Mouse (Mus musculus) brown adipose tissue, adult 24 weeks (tissue): ENCODE data around the gene Vmn1r139. TPM values are rescaled to one million over a fixed set of nuclear protein-coding genes. Genes with fewer than 3 reads are reported as not detected.
"Not testable (repeated sequence)": the region's sequence is repeated elsewhere in the genome, so short reads cannot be mapped to it uniquely, and the experiment has no call there.

ENCODE experiments used
- H3K27ac ChIP-seq: fragments of 200-500 bp; replicated peaks from 2 replicates; pipeline ENCODE4 v1.5.1; 2012; ENCODE audit warnings: low read depth, mild to moderate bottlenecking, low read length
- H3K4me1 ChIP-seq: fragments of 200-500 bp; 2 replicates; pipeline ENCODE4 v1.6.1; 2012; ENCODE audit warnings: low read length, mixed read lengths; ENCODE audit not compliant: control insufficient read depth, insufficient read depth, insufficient read length
- H3K4me3 ChIP-seq: fragments of 200-500 bp; 2 replicates; pipeline ENCODE4 v1.5.1; 2012; ENCODE audit warnings: low read depth, mild to moderate bottlenecking, low read length, moderate library complexity; ENCODE audit not compliant: insufficient read depth
- polyA plus RNA-seq: library from polyadenylated mRNA; stranded (reverse); fragments of >200 nt; gene quantifications from 2 replicates; pipeline ENCODE4 v1.2.4, GENCODE M21; 2012; ENCODE audit not compliant: missing spikeins, insufficient read depth, insufficient read length

The Vmn1r139 gene
- not detected in 2 replicates for polyA plus RNA-seq

- H3K27ac ChIP-seq, H3K4me3 ChIP-seq, H3K4me1 ChIP-seq: not testable (repeated sequence)
These were observed at the start of gene Vmn1r139 for GRCm38 (mm10) chr7:22068757-22069156. Gene Vmn1r139 (plus strand): TSS chr7:22069057.

GRCm38 (mm10) chr7:22028797-22029196 is 40.1 kb upstream of the Vmn1r139 start, which contains the start of gene Vmn1r138:
Gene Vmn1r138 (minus strand): TSS chr7:22028897.
- not testable (repeated sequence) for H3K4me1 ChIP-seq, H3K4me3 ChIP-seq, H3K27ac ChIP-seq

DNA sequence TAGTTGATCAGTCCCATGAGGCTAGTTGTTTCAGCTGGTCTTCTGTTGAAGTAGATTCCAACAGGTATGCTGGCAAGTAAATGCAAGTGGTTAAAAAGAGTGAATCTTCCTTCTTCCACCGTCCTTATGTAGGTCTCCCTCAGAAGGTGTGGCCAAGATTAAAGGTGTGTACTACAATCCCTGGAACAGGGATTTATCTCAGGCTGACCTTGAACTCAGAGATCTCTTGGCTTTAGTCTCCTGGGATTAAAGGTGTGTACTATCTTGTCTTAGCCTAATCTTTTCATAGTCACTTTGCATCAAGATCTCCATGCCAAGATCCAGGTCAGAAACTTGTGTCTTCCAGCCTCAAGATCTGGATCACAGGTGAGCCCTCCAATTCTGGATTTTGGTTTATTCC is 12.7 kb upstream of the Vmn1r139 start, which contains the start of gene Gm6176:
Gene Gm6176, minus strand, starts transcription at position 101 of the 400 bp plus-strand sequence.
- H3K4me3 ChIP-seq, H3K27ac ChIP-seq: not testable (repeated sequence)

DNA sequence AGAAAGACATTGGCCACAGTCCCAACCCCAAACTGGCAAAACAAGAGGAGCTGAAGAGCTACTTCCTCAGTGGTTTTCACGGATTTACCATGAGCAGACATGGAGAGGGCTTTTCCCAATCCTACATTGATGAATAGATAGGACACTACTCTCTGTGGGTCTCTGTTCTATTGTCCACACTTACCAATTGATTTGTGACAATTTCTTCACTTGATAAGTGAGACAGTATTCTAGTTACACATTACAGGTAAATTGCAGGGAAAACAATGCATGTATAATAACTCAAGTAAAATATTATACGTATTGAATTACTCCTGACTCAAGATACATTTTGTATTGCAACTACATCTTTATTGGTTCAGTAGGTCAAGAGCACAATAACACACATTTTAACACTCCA is 49.3 kb downstream of the Vmn1r139 start, which contains the start of gene Gm16451:
Gene Gm16451, minus strand, starts transcription at position 101 of the 400 bp plus-strand sequence.
- not testable (repeated sequence) for H3K27ac ChIP-seq, H3K4me1 ChIP-seq, H3K4me3 ChIP-seq

More for the DNA sequence above, 12.7 kb upstream of the Vmn1r139 start, which contains the start of gene Gm6176:
- H3K4me1 ChIP-seq: not testable (repeated sequence)

DNA sequence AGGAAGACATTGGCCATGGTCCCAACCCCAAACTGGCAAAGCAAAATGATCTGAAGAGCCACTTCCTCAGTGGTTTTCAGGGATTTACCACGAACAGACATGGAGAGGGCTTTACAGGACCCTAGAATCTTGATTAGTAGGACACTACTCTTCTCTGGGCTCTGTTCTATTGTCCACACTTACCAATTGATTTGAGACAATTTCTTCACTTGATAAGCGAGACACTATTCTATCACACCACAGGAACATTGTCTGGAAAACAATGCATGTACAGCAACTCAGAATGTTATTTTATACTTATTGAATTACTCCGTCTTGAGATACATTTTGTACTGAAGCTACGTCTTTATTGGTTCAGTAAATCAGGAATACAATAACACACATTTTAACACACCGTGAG is 65.8 kb downstream of the Vmn1r139 start, which contains the start of gene Gm10666:
Gene Gm10666, minus strand, starts transcription at position 101 of the 400 bp plus-strand sequence.
- not testable (repeated sequence) for H3K4me3 ChIP-seq, H3K4me1 ChIP-seq, H3K27ac ChIP-seq

Other genes starting within 250 kb of the Vmn1r139 start
- not detected in 2 replicates for gene Vmn1r135, start 236.7 kb upstream of the Vmn1r139 start, polyA plus RNA-seq
- gene Gm5725, start 224.8 kb upstream of the Vmn1r139 start, polyA plus RNA-seq: not detected in 2 replicates
- gene Gm5891, start 147.8 kb upstream of the Vmn1r139 start, polyA plus RNA-seq: not detected in 2 replicates
- not detected in 2 replicates for gene Vmn1r137, start 74.5 kb upstream of the Vmn1r139 start, polyA plus RNA-seq
- gene Vmn1r138, start 40.2 kb upstream of the Vmn1r139 start, polyA plus RNA-seq: not detected in 2 replicates
- not detected in 2 replicates for gene Gm6176, start 12.8 kb upstream of the Vmn1r139 start, polyA plus RNA-seq
- not detected in 2 replicates for gene Gm16451, start 49.2 kb downstream of the Vmn1r139 start, polyA plus RNA-seq
- not detected in 2 replicates for gene Gm10666, start 65.7 kb downstream of the Vmn1r139 start, polyA plus RNA-seq
- gene Vmn1r142, start 95.0 kb downstream of the Vmn1r139 start, polyA plus RNA-seq: not detected in 2 replicates
- gene Vmn1r143, start 120.3 kb downstream of the Vmn1r139 start, polyA plus RNA-seq: not detected in 2 replicates
- gene Gm8653, start 132.2 kb downstream of the Vmn1r139 start, polyA plus RNA-seq: not detected in 2 replicates
- gene Gm8453, start 160.4 kb downstream of the Vmn1r139 start, polyA plus RNA-seq: not detected in 2 replicates